Mouse (Mus musculus): ENCODE results near the gene Cstb. TPM values are rescaled to one million over a fixed set of nuclear protein-coding genes. Genes with fewer than 3 reads are reported as not detected.

The Cstb gene
- polyA plus RNA-seq, 1 experiment from 2014 or later = 136 TPM

- no peak overlapping the region for H3K4me3 ChIP-seq
- H3K4me1 ChIP-seq = peaks cover 25% of the 10 kb centered on the region
- no peaks in the 10 kb centered on the region for H3K9me3 ChIP-seq
- WGBS = 50% methylated on average over 2 of the region's 2 CpGs
- H3K27ac ChIP-seq = no peak overlapping the region
- DNase-seq (ENCODE audit: low spot score) = no peak
- H3K36me3 ChIP-seq = no peaks in the 10 kb centered on the region
- H3K27me3 ChIP-seq (ENCODE audit: insufficient read depth, poor library complexity, severe bottlenecking) = peaks cover 10% of the 10 kb centered on the region; the same call in 1 of the 2 replicates
These were observed 42.4 kb downstream of the Cstb start for GRCm38 (mm10) chr10:78467761-78468310.

GRCm38 (mm10) chr10:78470582-78471313 lies 45.3 kb downstream of the Cstb start:
- Histone ChIP-seq H3K27me3 (ENCODE audit: insufficient read depth, poor library complexity, severe bottlenecking) (no peaks in the 10 kb centered on the region), H3K36me3 (no peaks in the 10 kb centered on the region), H3K4me1 (0 out of 2 replicates have a peak, but pooled peaks cover 6% of the 10 kb centered on the region), H3K27ac (no peak overlapping the region), H3K4me3 (no peak overlapping the region), H3K9me3 (no peaks in the 10 kb centered on the region)
- 49% methylated on average over 15 of the region's 15 CpGs for WGBS
- peak; percentile 83 for DNase-seq (ENCODE audit: low spot score)

GRCm38 (mm10) chr10:78472046-78472445 lies 46.6 kb downstream of the Cstb start:
- 0 out of 2 replicates have a peak, but pooled peaks cover 6% of the 10 kb centered on the region for H3K4me1 ChIP-seq
- DNase-seq (ENCODE audit: low spot score) = no peak
- no peaks in the 10 kb centered on the region for H3K36me3 ChIP-seq
- WGBS = 84% methylated on average over 3 of the region's 3 CpGs
- no peak overlapping the region for H3K4me3 ChIP-seq
- H3K27ac ChIP-seq = no peak overlapping the region
- no peaks in the 10 kb centered on the region for H3K27me3 ChIP-seq (ENCODE audit: insufficient read depth, poor library complexity, severe bottlenecking)
- H3K9me3 ChIP-seq = no peaks in the 10 kb centered on the region

GRCm38 (mm10) chr10:78473434-78473833 lies 48.0 kb downstream of the Cstb start:
- WGBS = 37% methylated on average over 5 of the region's 5 CpGs
- Histone ChIP-seq H3K27ac (no peak overlapping the region), H3K27me3 (ENCODE audit: insufficient read depth, poor library complexity, severe bottlenecking) (no peaks in the 10 kb centered on the region), H3K36me3 (no peaks in the 10 kb centered on the region), H3K9me3 (no peaks in the 10 kb centered on the region), H3K4me1 (0 out of 2 replicates have a peak, but pooled peaks cover 6% of the 10 kb centered on the region), H3K4me3 (no peak overlapping the region)
- no peak for DNase-seq (ENCODE audit: low spot score)

GRCm38 (mm10) chr10:78474759-78475158 lies 49.3 kb downstream of the Cstb start:
- Histone ChIP-seq H3K9me3 (no peaks in the 10 kb centered on the region), H3K27me3 (ENCODE audit: insufficient read depth, poor library complexity, severe bottlenecking) (peaks cover 3% of the 10 kb centered on the region; the same call in 1 of the 2 replicates), H3K36me3 (no peaks in the 10 kb centered on the region), H3K27ac (no peak overlapping the region), H3K4me3 (no peak overlapping the region), H3K4me1 (0 out of 2 replicates have a peak, but pooled peaks cover 6% of the 10 kb centered on the region)
- 61% methylated on average over 8 of the region's 8 CpGs for whole genome bisulfite sequencing
- no peak for DNase-seq (ENCODE audit: low spot score)

GRCm38 (mm10) chr10:78476821-78477220 lies 51.4 kb downstream of the Cstb start:
- H3K9me3 ChIP-seq = no peaks in the 10 kb centered on the region
- 69% methylated on average over 4 of the region's 4 CpGs for WGBS
- no peaks in the 10 kb centered on the region for H3K36me3 ChIP-seq
- no peak overlapping the region for H3K27ac ChIP-seq
- H3K4me1 ChIP-seq = peaks cover 6% of the 10 kb centered on the region; the same call in 1 of the 2 replicates
- H3K27me3 ChIP-seq (ENCODE audit: insufficient read depth, poor library complexity, severe bottlenecking) = peaks cover 13% of the 10 kb centered on the region; the same call in 1 of the 2 replicates
- DNase-seq (ENCODE audit: low spot score) = no peak
- no peak overlapping the region for H3K4me3 ChIP-seq

Small RNA genes within 50 kb of the gene (microRNA-seq; reads per million reads assigned to microRNA genes)
- gene Mir6410 = not detected
- gene Mir6907 = not detected
- gene Mir6908 = not detected

Other genes starting within 250 kb of the Cstb start
- gene Pwp2, start 240.5 kb upstream of the Cstb start, polyA plus RNA-seq (2016; fragmentation: Nextera tagmentation; extraction: Ambion mirVana) = 18.0 and 23.1 TPM in 2 replicates
- gene Trappc10, start 181.0 kb upstream of the Cstb start, polyA plus RNA-seq (2016; fragmentation: Nextera tagmentation; extraction: Ambion mirVana) = 11.1 and 13.5 TPM in 2 replicates
- 43.7 and 44.2 TPM in 2 replicates for gene Agpat3, start 73.2 kb upstream of the Cstb start, polyA plus RNA-seq (2016; fragmentation: Nextera tagmentation; extraction: Ambion mirVana)
- gene Rrp1, start 12.6 kb upstream of the Cstb start, polyA plus RNA-seq (2016; fragmentation: Nextera tagmentation; extraction: Ambion mirVana) = 271 and 283 TPM in 2 replicates
- 6.5 and 7.0 TPM in 2 replicates for gene Pdxk, start 39.3 kb downstream of the Cstb start, polyA plus RNA-seq (2016; fragmentation: Nextera tagmentation; extraction: Ambion mirVana)
- not detected in 2 replicates for gene Olfr1358, start 91.8 kb downstream of the Cstb start, polyA plus RNA-seq (2016; fragmentation: Nextera tagmentation; extraction: Ambion mirVana)
- 41.3 and 43.1 TPM in 2 replicates for gene Ilvbl, start 148.7 kb downstream of the Cstb start, polyA plus RNA-seq (2016; fragmentation: Nextera tagmentation; extraction: Ambion mirVana)
- 12.2 and 13.3 TPM in 2 replicates for gene Syde1, start 166.3 kb downstream of the Cstb start, polyA plus RNA-seq (2016; fragmentation: Nextera tagmentation; extraction: Ambion mirVana)
- not detected in 2 replicates for gene Olfr1357, start 192.4 kb downstream of the Cstb start, polyA plus RNA-seq (2016; fragmentation: Nextera tagmentation; extraction: Ambion mirVana)